ENCODE assay signal across 18 mouse cellular contexts in genomic region chr11:105975050-105975449, GRCm38 (mm10). TPM values are rescaled to one million over a fixed set of nuclear protein-coding genes. Genes with fewer than 3 reads are reported as not detected.
DNase-seq lines count a peak whose midpoint lies in the region; ATAC-seq lines count a peak whose summit lies in the region.
"Had no signal": no experiment of that assay in that cellular context is flagged by ENCODE, and none has a peak within 500 bp of the region (broad histone marks: within the 10 kb centered on the region; RNA-seq: fewer than 3 reads in every experiment).

No protein-coding gene starts in this region.

- no peak for DNase-seq in cerebellum, postnatal 4 days (ENCODE audit: low spot score in 2 of 2)
- DNase-seq in lung, adult 18-20 months = peak; percentile 19 to 29
- DNase-seq in lung, postnatal 4 days = no peak
- peak; percentile 75 to 80 for DNase-seq in cerebellum, postnatal 14 days
- no peak for DNase-seq in ovary, adult 18-20 months (ENCODE audit: low spot score)
- no peak for DNase-seq in layer of hippocampus, adult 9-10 months (ENCODE audit: low spot score)
- DNase-seq: lung, embryonic 14.5 days; thymus, postnatal 25 days had no signal

- ATAC-seq in cerebellum, adult (ENCODE audit: insufficient number of reproducible peaks, low FRiP score, low TSS enrichment) = peak; percentile 54; the same call in 1 of the 2 replicates
- peak; percentile 55 for ATAC-seq in monocyte, adult 5-6 weeks (replicated peaks; ENCODE audit: insufficient number of reproducible peaks, low FRiP score, low TSS enrichment, poor library complexity, severe bottlenecking)
- ATAC-seq: activated CD4-positive, CD25-positive, alpha-beta regulatory T cell, adult 4 months had no signal

RNA-seq across cellular contexts. Expression of gene Ace, which starts 7.3 kb away (rescaled TPM):
- 365 to 424 TPM (median 376 TPM) in 3 replicates for total RNA-seq in monocyte, adult 5-6 weeks (2017)

RNA-seq across cellular contexts. Expression of gene Ace3, which starts 19.4 kb away (rescaled TPM):
- 0.19 TPM in 1 of 3 replicates, not detected in the others for total RNA-seq in monocyte, adult 5-6 weeks (2017)
- total RNA-seq: adrenal gland, postnatal 4 days; gastrocnemius, postnatal 36 days; layer of hippocampus, postnatal 10 days; left cerebral cortex, postnatal 36 days; liver, adult 2 months; megakaryocyte-erythroid progenitor cell, adult 5-6 weeks; neutrophil, adult 5-6 weeks had no signal

RNA-seq across cellular contexts. Expression of gene Cyb561, which starts 21.9 kb away (rescaled TPM):
- total RNA-seq in monocyte, adult 5-6 weeks (2017) = 4.5 to 8.4 TPM (median 5.5 TPM) in 3 replicates
- total RNA-seq: neutrophil, adult 5-6 weeks had no signal

RNA-seq across cellular contexts. Expression of gene Kcnh6, which starts 32.9 kb away (rescaled TPM):
- 0.97 TPM in 1 of 3 replicates, not detected in the others for total RNA-seq in monocyte, adult 5-6 weeks (2017)
- total RNA-seq: gastrocnemius, postnatal 36 days; liver, adult 2 months; megakaryocyte-erythroid progenitor cell, adult 5-6 weeks had no signal

Comparison
In these comparisons a context has a peak if more than half of its experiments do, and no peak if none do; other contexts are left out.
1. DNase-seq: peak in lung, adult 18-20 months (2 of 2) and cerebellum, postnatal 14 days (2 of 2); none in cerebellum, postnatal 4 days (0 of 2), lung, postnatal 4 days (0 of 2), ovary, adult 18-20 months (single experiment) and layer of hippocampus, adult 9-10 months (single experiment).